ENCODE assay signal across 11 mouse cellular contexts in genomic region chr15:79934776-79935175, GRCm38 (mm10). TPM values are rescaled to one million over a fixed set of nuclear protein-coding genes. Genes with fewer than 3 reads are reported as not detected.
A peak's percentile ranks its signal among the peaks of the same experiment; 100 is the strongest.
DNase-seq lines count a peak whose midpoint lies in the region; ATAC-seq lines count a peak whose summit lies in the region.
"Had no signal": no experiment of that assay in that cellular context is flagged by ENCODE, and none has a peak within 500 bp of the region (broad histone marks: within the 10 kb centered on the region; RNA-seq: fewer than 3 reads in every experiment).

No protein-coding gene starts in this region.

- no peak for DNase-seq in lung, postnatal 14 days
- DNase-seq in T-cell, adult 2 months (ENCODE audit: low spot score), result peak; percentile 32
- DNase-seq in hindbrain, embryonic 11.5 days (ENCODE audit: low spot score), result peak; percentile 59
- DNase-seq in thymus, postnatal 0 days (ENCODE audit: low spot score), result no peak
- DNase-seq in urinary bladder, postnatal 36 days (ENCODE audit: low spot score in 2 of 2), result no peak
- no peak for DNase-seq in layer of hippocampus, postnatal 10 days (ENCODE audit: low spot score in 2 of 2)
- DNase-seq: heart, postnatal 36 days; retina, postnatal 1 day had no signal

- no peaks in the 10 kb centered on the region for H3K9me3 ChIP-seq in lung, embryonic 15.5 days
- H3K9me3 ChIP-seq in hindbrain, embryonic 11.5 days (ENCODE audit: control insufficient read depth, low read length), result no peaks in the 10 kb centered on the region
- H3K9me3 ChIP-seq in neural tube, embryonic 12.5 days, result no peaks in the 10 kb centered on the region

- WGBS in lung, embryonic 15.5 days, result 8% methylated on average over 10 of the region's 10 CpGs
- under 1% methylated on average over 10 of the region's 10 CpGs for WGBS in hindbrain, embryonic 11.5 days
- under 1% methylated on average over 10 of the region's 10 CpGs for WGBS in neural tube, embryonic 12.5 days

- H3K4me3 ChIP-seq in lung, embryonic 15.5 days, result no peak overlapping the region
- H3K4me3 ChIP-seq in hindbrain, embryonic 11.5 days (ENCODE audit: low read depth, low read length), result no peak overlapping the region
- H3K4me3 ChIP-seq in neural tube, embryonic 12.5 days, result no peak overlapping the region

- peaks cover 29% of the 10 kb centered on the region for H3K4me1 ChIP-seq in lung, embryonic 15.5 days
- H3K4me1 ChIP-seq in hindbrain, embryonic 11.5 days (replicated peaks; ENCODE audit: control insufficient read depth, insufficient read depth, low read length), result peaks cover 5% of the 10 kb centered on the region
- H3K4me1 ChIP-seq in neural tube, embryonic 12.5 days, result peaks cover 10% of the 10 kb centered on the region

- H3K9ac ChIP-seq in lung, embryonic 15.5 days, result no peak overlapping the region
- H3K9ac ChIP-seq in hindbrain, embryonic 11.5 days (ENCODE audit: low read depth, low read length), result no peak overlapping the region
- no peak overlapping the region for H3K9ac ChIP-seq in neural tube, embryonic 12.5 days

- no peaks in the 10 kb centered on the region for H3K36me3 ChIP-seq in lung, embryonic 15.5 days
- no peaks in the 10 kb centered on the region for H3K36me3 ChIP-seq in hindbrain, embryonic 11.5 days (ENCODE audit: control insufficient read depth, insufficient read depth, low read length)
- H3K36me3 ChIP-seq in neural tube, embryonic 12.5 days, result no peaks in the 10 kb centered on the region

- ATAC-seq in lung, embryonic 15.5 days (ENCODE audit: borderline replicate concordance, extremely low read depth, low FRiP score, low TSS enrichment), result no peak
- no peak for ATAC-seq in hindbrain, embryonic 11.5 days (ENCODE audit: low FRiP score)
- ATAC-seq in neural tube, embryonic 12.5 days (ENCODE audit: low FRiP score, low read depth), result no peak

- H3K27me3 ChIP-seq in lung, embryonic 15.5 days, result peaks cover 48% of the 10 kb centered on the region
- peaks cover 20% of the 10 kb centered on the region for H3K27me3 ChIP-seq in hindbrain, embryonic 11.5 days (ENCODE audit: control insufficient read depth, insufficient read depth, low read length)
- H3K27me3 ChIP-seq in neural tube, embryonic 12.5 days (replicated peaks), result peaks cover 28% of the 10 kb centered on the region

- H3K4me2 ChIP-seq in lung, embryonic 15.5 days, result no peak overlapping the region
- H3K4me2 ChIP-seq in hindbrain, embryonic 11.5 days (replicated peaks; ENCODE audit: low read depth, low read length), result no peak overlapping the region; the same call in 1 of the 2 replicates
- H3K4me2 ChIP-seq in neural tube, embryonic 12.5 days (replicated peaks), result peak overlapping the region; percentile 84

- 0 out of 2 replicates have a peak overlapping the region, but pooled peaks have one; percentile 27 for H3K27ac ChIP-seq in lung, embryonic 15.5 days
- no peak overlapping the region for H3K27ac ChIP-seq in hindbrain, embryonic 11.5 days (ENCODE audit: low read depth, low read length)
- H3K27ac ChIP-seq in neural tube, embryonic 12.5 days, result no peak overlapping the region
- H3K27ac ChIP-seq: macrophage had no signal

RNA-seq across cellular contexts. Expression of gene Cbx7, which starts 36.1 kb away (rescaled TPM):
- 2.4 and 2.8 TPM in 2 replicates for polyA plus RNA-seq in lung, embryonic 15.5 days (2015; fragmentation: Nextera tagmentation; extraction: Ambion mirVana)
- polyA plus RNA-seq in hindbrain, embryonic 11.5 days (2014; fragmentation: Nextera tagmentation; extraction: Ambion mirVana), result 1.7 and 2.2 TPM in 2 replicates
- polyA plus RNA-seq in neural tube, embryonic 12.5 days (2016; fragmentation: Nextera tagmentation; extraction: Ambion mirVana), result 2.6 and 2.7 TPM in 2 replicates
- 8.3 and 10.1 TPM in 2 replicates for polyA plus RNA-seq in thymus, postnatal 0 days (2015; fragmentation: Nextera tagmentation; extraction: Ambion mirVana)
- 1 to 10 TPM; 7.9 to 9.6 TPM for total RNA-seq in layer of hippocampus, postnatal 10 days (2021)

RNA-seq across cellular contexts. Expression of gene Apobec3, which starts 43.3 kb away (rescaled TPM):
- polyA plus RNA-seq in lung, embryonic 15.5 days (2015; fragmentation: Nextera tagmentation; extraction: Ambion mirVana), result 30.0 and 38.5 TPM in 2 replicates
- 6.0 and 9.3 TPM in 2 replicates for polyA plus RNA-seq in hindbrain, embryonic 11.5 days (2014; fragmentation: Nextera tagmentation; extraction: Ambion mirVana)
- polyA plus RNA-seq in neural tube, embryonic 12.5 days (2016; fragmentation: Nextera tagmentation; extraction: Ambion mirVana), result 5.5 and 5.8 TPM in 2 replicates
- polyA plus RNA-seq in thymus, postnatal 0 days (2015; fragmentation: Nextera tagmentation; extraction: Ambion mirVana), result 149 and 159 TPM in 2 replicates
- 1 to 10 TPM; 6.9 to 7.0 TPM for total RNA-seq in layer of hippocampus, postnatal 10 days (2021)

Comparison
In these comparisons a context has a peak if more than half of its experiments do, and no peak if none do; other contexts are left out.
1. DNase-seq: peak in T-cell, adult 2 months (single experiment) and hindbrain, embryonic 11.5 days (single experiment); none in lung, postnatal 14 days (single experiment), thymus, postnatal 0 days (single experiment), urinary bladder, postnatal 36 days (0 of 2) and layer of hippocampus, postnatal 10 days (0 of 2).